Comparison of ENCODE assay signal across 8 mouse cellular contexts in the genomic region with DNA sequence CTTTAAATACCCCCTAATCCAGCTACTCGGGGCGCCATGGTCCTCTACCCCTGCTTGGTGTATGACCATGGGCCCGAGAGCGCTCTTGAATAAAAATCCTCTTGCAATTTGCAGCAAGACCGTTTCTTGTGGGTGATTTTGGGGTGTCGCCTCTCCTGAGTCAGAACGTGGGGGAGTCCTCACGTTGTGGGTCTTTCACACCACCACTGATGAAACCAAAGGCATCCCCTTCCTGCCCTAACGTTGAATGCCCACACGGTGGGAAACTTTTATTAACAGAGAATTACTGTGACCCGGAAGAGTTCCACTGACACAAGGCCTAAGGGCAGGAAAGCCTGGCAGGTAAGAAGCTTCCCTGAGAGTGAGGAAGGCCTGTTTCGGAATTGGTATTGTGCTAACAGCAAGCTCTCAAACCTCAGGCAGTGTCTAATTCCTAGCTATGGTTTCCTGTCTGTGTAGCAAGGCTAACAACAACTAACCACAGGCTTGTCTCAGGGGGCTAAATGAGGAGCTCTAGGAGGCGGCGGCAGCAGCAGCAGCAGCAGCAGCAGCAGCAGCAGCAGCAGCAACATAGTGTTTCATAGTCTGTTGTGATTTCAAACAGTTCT.
A peak's percentile ranks its signal among the peaks of the same experiment; 100 is the strongest.
DNase-seq lines count a peak whose midpoint lies in the region; ATAC-seq and TF ChIP-seq lines count a peak whose summit lies in the region.
"Not testable (repeated sequence)": the region's sequence is repeated elsewhere in the genome, so short reads cannot be mapped to it uniquely, and the experiment has no call there.

No protein-coding gene starts in this region.

- not testable (repeated sequence) for H3K4me3 ChIP-seq in kidney, adult 2 months (ENCODE audit: insufficient read depth, low read depth, low read length)

- H3K27ac ChIP-seq in kidney, adult 2 months (ENCODE audit: insufficient read depth, low read depth, low read length), result not testable (repeated sequence)

- TF ChIP-seq POLR2A in kidney, adult 2 months (IDR thresholded peaks at IDR 0.05; ENCODE audit: low read depth, low read length), result not testable (repeated sequence)

- peak; percentile 53 for ATAC-seq in granulocyte monocyte progenitor cell, adult 5-6 weeks (replicated peaks; ENCODE audit: poor library complexity, severe bottlenecking)
- 0 out of 2 replicates have a peak, but pooled peaks have one; percentile 42 for ATAC-seq in megakaryocyte progenitor cell, adult 5-6 weeks (replicated peaks; ENCODE audit: poor library complexity)

- WGBS in kidney, adult 2 months, result 86% methylated on average over 14 of the region's 14 CpGs

- H3K36me3 ChIP-seq in kidney, adult 2 months (ENCODE audit: control insufficient read depth, insufficient read depth, low read length), result not testable (repeated sequence)

- not testable (repeated sequence) for H3K27me3 ChIP-seq in kidney, adult 2 months (replicated peaks; ENCODE audit: control insufficient read depth, insufficient read depth, low read length)

- H3K4me1 ChIP-seq in kidney, adult 2 months (ENCODE audit: control insufficient read depth, insufficient read depth, low read length), result not testable (repeated sequence)

- intact Hi-C loops in heart, postnatal 25 days (cut with DNase I), result not testable (repeated sequence)

- peak; percentile 44 for DNase-seq in cerebellum, adult 9-11 months
- peak; percentile 49 for DNase-seq in heart, postnatal 25 days (ENCODE audit: low spot score)
- peak; percentile 22 for DNase-seq in kidney, adult 2 months
- DNase-seq in layer of hippocampus, adult 11-12 months (ENCODE audit: low spot score), result peak; percentile 36
- DNase-seq in spleen, postnatal 10 days (ENCODE audit: low spot score in 2 of 2), result peak; percentile 11 to 24
- peak; percentile 5 for DNase-seq in thymus, postnatal 14 days

- TF ChIP-seq CTCF in kidney, adult 2 months (conservative IDR thresholded peaks at IDR 0.05; ENCODE audit: insufficient read depth, insufficient read length, low read depth, low read length), result not testable (repeated sequence)
